Mouse (Mus musculus) megakaryocyte, embryonic 14.5 days (primary cell): Measurements from ENCODE around the gene Syt17.

ENCODE experiments used
- FLI1 ChIP-seq: IDR thresholded peaks from 2 replicates; pipeline ENCODE4 v1.6.1; 2012; ENCODE audit warnings: low read length, inconsistent platforms, mixed read lengths
- GATA1 ChIP-seq: IDR thresholded peaks from 3 replicates; pipeline ENCODE4 v1.6.1; 2012; ENCODE audit warnings: mixed read lengths, low read length, inconsistent platforms, borderline replicate concordance

- TF ChIP-seq GATA1, result no peak
- TF ChIP-seq FLI1, result no peak
Measured at GRCm38 (mm10) chr7:118488060-118488664, 40.1 kb upstream of the Syt17 start.
